Mouse (Mus musculus) CH12.LX (cell line): ENCODE results near the gene Naa30. TPM values are rescaled to one million over a fixed set of nuclear protein-coding genes. Genes with fewer than 3 reads are reported as not detected.
"Not testable (repeated sequence)": the region's sequence is repeated elsewhere in the genome, so short reads cannot be mapped to it uniquely, and the experiment has no call there.

Source experiments
- DNase-seq: peaks from one replicate; pipeline ENCODE4 v3.0.0-alpha.2; 2013; ENCODE audit errors: extremely low read depth
- H3K27ac ChIP-seq: 2 replicates; pipeline ENCODE4 v1.5.1; 2012; ENCODE audit warnings: low read depth, mild to moderate bottlenecking, control low read depth, moderate library complexity; ENCODE audit not compliant: insufficient read depth
- H3K27me3 ChIP-seq: replicated peaks from 2 replicates; pipeline ENCODE3; 2012; ENCODE audit warnings: inconsistent platforms
- H3K36me3 ChIP-seq, 2 experiments: replicated peaks in 1 of 2; 2 replicates each; pipeline versions ENCODE3 to v1.6.1; 2012; ENCODE audit warnings: inconsistent platforms in 1 of 2, low read length in 1 of 2, mild to moderate bottlenecking in 1 of 2, mixed read lengths in 1 of 2, moderate library complexity in 1 of 2; ENCODE audit not compliant: control insufficient read depth in 1 of 2, insufficient read depth in 1 of 2
- H3K4me1 ChIP-seq, 2 experiments: 2 replicates each; pipeline ENCODE4 v1.6.1; 2012; ENCODE audit warnings: inconsistent platforms in 1 of 2, moderate library complexity in 1 of 2; ENCODE audit not compliant: insufficient read depth in 2 of 2, control insufficient read depth in 1 of 2
- H3K4me2 ChIP-seq: 2 replicates; pipeline ENCODE4 v1.6.1; 2012; ENCODE audit warnings: low read depth, mild to moderate bottlenecking, control low read depth; ENCODE audit not compliant: poor library complexity, insufficient read depth, severe bottlenecking
- H3K4me3 ChIP-seq, 3 experiments: fragments of 150-350 bp in 1 of 3; sonication (generic) in 1 of 3; replicated peaks in 1 of 3; 2 replicates each; pipeline versions ENCODE3 to v1.5.1; 2011 to 2012; ENCODE audit warnings: low read depth in 2 of 3, low read length in 2 of 3, mild to moderate bottlenecking in 2 of 3, moderate library complexity in 2 of 3, control low read depth in 1 of 3, improper control_type of control experiment in 1 of 3, inconsistent platforms in 1 of 3, mixed read lengths in 1 of 3; ENCODE audit not compliant: poor library complexity in 1 of 3
- H3K79me2 ChIP-seq: replicated peaks from 2 replicates; pipeline ENCODE4 v1.6.1; 2012; ENCODE audit warnings: mild to moderate bottlenecking, moderate library complexity; ENCODE audit not compliant: control insufficient read depth, poor library complexity, insufficient read depth, severe bottlenecking; ENCODE audit errors: extremely low read depth
- H3K9ac ChIP-seq: 2 replicates; pipeline ENCODE4 v1.6.1; 2012; ENCODE audit warnings: low read depth, mild to moderate bottlenecking, control low read depth, moderate library complexity; ENCODE audit not compliant: insufficient read depth
- H3K9me3 ChIP-seq: replicated peaks from 2 replicates; pipeline ENCODE3; 2012; ENCODE audit warnings: low read length, inconsistent platforms, mixed read lengths
- BHLHE40 ChIP-seq: IDR thresholded peaks from 2 replicates; pipeline ENCODE4 v1.6.1; 2011; ENCODE audit warnings: mild to moderate bottlenecking, low read depth, low read length, improper control_type of control experiment
- CTCF ChIP-seq, 2 experiments: IDR thresholded peaks in 1 of 2; conservative IDR thresholded peaks in 1 of 2; 2 replicates each; pipeline ENCODE4 v1.5.1; 2011 to 2012; ENCODE audit warnings: low read depth in 2 of 2, low read length in 2 of 2, improper control_type of control experiment in 1 of 2, inconsistent platforms in 1 of 2, mild to moderate bottlenecking in 1 of 2, moderate library complexity in 1 of 2
- E2F4 ChIP-seq: IDR thresholded peaks from 2 replicates; pipeline ENCODE4 v1.6.1; 2011; ENCODE audit warnings: low read depth, low read length, improper control_type of control experiment; ENCODE audit not compliant: insufficient replicate concordance
- ELF1 ChIP-seq: IDR thresholded peaks from 2 replicates; pipeline ENCODE4 v1.6.1; 2014; ENCODE audit warnings: low read depth, mild to moderate bottlenecking, inconsistent platforms, low read length, improper control_type of control experiment
- ETS1 ChIP-seq: conservative IDR thresholded peaks from 2 replicates; pipeline ENCODE4 v1.6.1; 2012; ENCODE audit warnings: low read depth, mild to moderate bottlenecking, inconsistent platforms, low read length, improper control_type of control experiment, moderate library complexity
- GABPA ChIP-seq: IDR thresholded peaks from 2 replicates; pipeline ENCODE4 v1.6.1; 2012; ENCODE audit warnings: low read depth, low read length, improper control_type of control experiment, inconsistent platforms; ENCODE audit not compliant: insufficient replicate concordance
- POLR2A ChIP-seq: IDR thresholded peaks from 2 replicates; pipeline ENCODE4 v1.6.1; 2011; ENCODE audit warnings: low read depth, mild to moderate bottlenecking, improper control_type of control experiment, low read length
- POLR2AphosphoS2 ChIP-seq: IDR thresholded peaks from 2 replicates; pipeline ENCODE4 v1.6.1; 2011; ENCODE audit warnings: low read depth, low read length, improper control_type of control experiment
- SMC3 ChIP-seq: IDR thresholded peaks from 2 replicates; pipeline ENCODE4 v1.6.1; 2011; ENCODE audit warnings: low read depth, low read length, improper control_type of control experiment
- ZMIZ1 ChIP-seq: IDR thresholded peaks from 2 replicates; pipeline ENCODE4 v1.6.1; 2012; ENCODE audit warnings: low read depth, mild to moderate bottlenecking, inconsistent platforms, low read length, improper control_type of control experiment
- dilution Hi-C: fragments of 300-500 bp; cut with MboI; formaldehyde crosslinking; loops from 2 replicates; pipeline ENCODE4 v1.14.3; 2020; ENCODE audit warnings: low sequenced_read_pairs; ENCODE audit not compliant: extremely low pct_unique_long_range_greater_than_20kb, extremely low pct_ligation_motif_present
- in situ Hi-C: fragments of 300-500 bp; cut with MboI; formaldehyde crosslinking; loops from 3 replicates; pipeline ENCODE4 v1.14.3; 2019; ENCODE audit warnings: low sequenced_read_pairs, low pct_ligation_motif_present, low pct_unique_long_range_greater_than_20kb, mixed read lengths
- polyA plus RNA-seq: library from polyadenylated mRNA; unstranded; fragments of >175 nt; gene quantifications from 2 replicates; pipeline ENCODE4 v1.2.1, GENCODE M21; 2012; ENCODE audit warnings: low read depth; ENCODE audit not compliant: insufficient read length
- total RNA-seq, 2 experiments: library from RNA; depleted of rRNA; stranded (reverse); fragments of 300-350 nt in 1 of 2; fragments of >200 nt in 1 of 2; gene quantifications; 2 replicates each; pipeline ENCODE4 v1.2.3; 2012 to 2014

Gene Naa30
- total and polyA plus RNA-seq, 3 experiments, result 13.5 to 26.5 (median 25.6) TPM

GRCm38 (mm10) chr14:49201073-49201778 lies 29.2 kb downstream of the Naa30 start:
- in situ Hi-C loops, result no loop called here
- Histone ChIP-seq H3K4me1 (peaks cover 0 to 4% of the 10 kb centered on the region in 2 experiments; a peak in 1 of 4 replicates), H3K36me3 (no peaks in the 10 kb centered on the region), H3K79me2 (no peaks in the 10 kb centered on the region), H3K4me2 (no peak overlapping the region), H3K27ac (no peak overlapping the region), H3K9ac (no peak overlapping the region), H3K27me3 (no peaks in the 10 kb centered on the region)
- no peak for DNase-seq
- TF ChIP-seq POLR2A, result no peak
- TF ChIP-seq POLR2AphosphoS2, result no peak
- TF ChIP-seq, all 38 proteins: peak for 0
- Histone ChIP-seq H3K4me3 (no peak overlapping the region), H3K9me3 (no peaks in the 10 kb centered on the region)
- dilution Hi-C loops, result no loop called here

GRCm38 (mm10) chr14:49210215-49210614 lies 38.2 kb downstream of the Naa30 start:
- H3K4me2 ChIP-seq, H3K79me2 ChIP-seq, H3K9me3 ChIP-seq, H3K27me3 ChIP-seq, dilution Hi-C loops, DNase-seq, H3K4me1 ChIP-seq, H3K36me3 ChIP-seq, H3K9ac ChIP-seq, in situ Hi-C loops, H3K4me3 ChIP-seq, H3K27ac ChIP-seq: not testable (repeated sequence)

- Histone ChIP-seq H3K27me3 (no peaks in the 10 kb centered on the region), H3K4me2 (peak overlapping the region; percentile 78; the same call in 1 of the 2 replicates)
- TF ChIP-seq BHLHE40 (peak; percentile 44; the same call in 1 of the 2 replicates), SMC3 (peak; percentile 23), GABPA (no peak), E2F4 (no peak), ZMIZ1 (no peak), ELF1 (no peak), ETS1 (no peak), CTCF (conservative IDR thresholded peaks at IDR 0.05 in 1 of 2, IDR thresholded peaks at IDR 0.05 in 1 of 2; ENCODE audit: low read depth in 2 of 2, low read length in 2 of 2) (peak in 1 of 2 experiments; percentile 50; a peak in 2 of 4 replicates)
- TF ChIP-seq, all 38 proteins: peak for 3
- peaks cover 0 to 13% of the 10 kb centered on the region in 2 experiments; a peak in 2 of 4 replicates for H3K4me1 ChIP-seq
- DNase-seq, result no peak
- no peak overlapping the region for H3K27ac ChIP-seq
- H3K9ac ChIP-seq, result no peak overlapping the region
- no peak overlapping the region for H3K4me3 ChIP-seq
- dilution Hi-C loops, result no loop called here
- H3K9me3 ChIP-seq, result no peaks in the 10 kb centered on the region
- in situ Hi-C loops, result no loop called here
- no peaks in the 10 kb centered on the region for H3K36me3 ChIP-seq
- no peaks in the 10 kb centered on the region for H3K79me2 ChIP-seq
Observed at GRCm38 (mm10) chr14:49218677-49219076, 46.7 kb downstream of the Naa30 start.

GRCm38 (mm10) chr14:49219466-49220022 lies 47.5 kb downstream of the Naa30 start:
- dilution Hi-C loops, H3K9ac ChIP-seq, H3K36me3 ChIP-seq, H3K4me2 ChIP-seq, H3K27ac ChIP-seq, H3K9me3 ChIP-seq, H3K79me2 ChIP-seq, DNase-seq, H3K4me3 ChIP-seq, in situ Hi-C loops, H3K27me3 ChIP-seq: not testable (repeated sequence)
- H3K4me1 ChIP-seq, result peaks cover 0 to 13% of the 10 kb centered on the region in 2 experiments; a peak in 2 of 4 replicates
